ENCODE assay signal across 18 mouse cellular contexts in the genomic region with DNA sequence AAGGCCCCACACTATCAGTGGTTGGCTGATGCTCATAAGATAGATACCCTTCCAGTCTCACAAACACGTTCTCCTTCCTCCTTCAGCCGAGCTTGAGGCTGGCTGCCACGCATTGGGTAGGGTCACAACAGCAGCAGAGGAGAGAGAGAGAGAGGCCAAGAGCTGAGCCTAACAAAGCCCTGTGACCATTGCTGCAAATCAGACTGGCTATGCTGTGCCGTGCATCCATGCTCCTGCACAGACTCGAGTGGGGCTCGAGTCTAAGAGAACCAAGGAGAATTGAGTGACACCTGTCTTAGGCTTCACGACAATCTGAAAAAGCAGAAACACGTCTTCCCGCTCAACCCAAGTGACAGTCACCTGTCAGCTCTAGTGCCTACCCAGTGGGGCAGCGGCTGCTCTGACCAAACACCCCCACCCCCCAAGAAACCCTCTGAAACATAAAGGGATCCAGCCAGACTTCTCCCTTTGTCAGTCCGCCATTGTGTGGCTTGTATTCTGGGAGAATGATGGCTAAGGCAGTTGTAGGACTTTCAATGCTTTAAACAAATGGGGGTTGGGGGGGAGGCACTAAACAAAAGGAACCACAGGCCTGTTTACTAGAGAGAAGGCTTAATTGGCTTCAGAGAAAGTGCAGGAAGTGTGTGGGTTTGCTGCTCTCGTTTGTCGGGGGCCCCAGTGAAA.
A peak's percentile ranks its signal among the peaks of the same experiment; 100 is the strongest.
DNase-seq lines count a peak whose midpoint lies in the region; ATAC-seq lines count a peak whose summit lies in the region.
"Had no signal": no experiment of that assay in that cellular context is flagged by ENCODE, and none has a peak within 500 bp of the region (broad histone marks: within the 10 kb centered on the region; RNA-seq: fewer than 3 reads in every experiment).

No protein-coding gene starts in this region.

- peak overlapping the region; percentile 9; the same call in 1 of the 2 replicates for H3K27ac ChIP-seq in forebrain, embryonic 11.5 days (ENCODE audit: low read depth, low read length)
- no peak overlapping the region for H3K27ac ChIP-seq in forebrain, embryonic 15.5 days (replicated peaks)
- H3K27ac ChIP-seq in neural tube, embryonic 11.5 days (ENCODE audit: low read depth, low read length) = no peak overlapping the region
- no peak overlapping the region for H3K27ac ChIP-seq in neural tube, embryonic 15.5 days (replicated peaks)
- no peak overlapping the region for H3K27ac ChIP-seq in forebrain, embryonic 13.5 days
- H3K27ac ChIP-seq: limb, embryonic 15.5 days; stomach, embryonic 15.5 days had no signal

- ATAC-seq in forebrain, embryonic 11.5 days (replicated peaks; ENCODE audit: low FRiP score) = peak; percentile 81
- no peak for ATAC-seq in forebrain, embryonic 15.5 days (replicated peaks)
- peak; percentile 55; the same call in 1 of the 2 replicates for ATAC-seq in neural tube, embryonic 11.5 days (ENCODE audit: insufficient read depth, low FRiP score, low TSS enrichment)
- no peak for ATAC-seq in neural tube, embryonic 15.5 days (ENCODE audit: low FRiP score)
- ATAC-seq in forebrain, embryonic 13.5 days = peak; percentile 53; the same call in 1 of the 2 replicates

- no peak overlapping the region for H3K4me2 ChIP-seq in forebrain, embryonic 11.5 days (ENCODE audit: low read depth, low read length, severe bottlenecking)
- no peak overlapping the region; the same call in 1 of the 2 replicates for H3K4me2 ChIP-seq in forebrain, embryonic 15.5 days (replicated peaks)
- H3K4me2 ChIP-seq in neural tube, embryonic 11.5 days (ENCODE audit: low read depth) = no peak overlapping the region
- H3K4me2 ChIP-seq in neural tube, embryonic 15.5 days = no peak overlapping the region
- peak overlapping the region; percentile 34 for H3K4me2 ChIP-seq in forebrain, embryonic 13.5 days
- H3K4me2 ChIP-seq: limb, embryonic 15.5 days; lung, embryonic 14.5 days; stomach, embryonic 15.5 days had no signal

- no peaks in the 10 kb centered on the region for H3K36me3 ChIP-seq in forebrain, embryonic 11.5 days (ENCODE audit: control insufficient read depth, insufficient read depth, low read length)
- no peaks in the 10 kb centered on the region for H3K36me3 ChIP-seq in forebrain, embryonic 15.5 days
- H3K36me3 ChIP-seq in neural tube, embryonic 11.5 days (ENCODE audit: control insufficient read depth, insufficient read depth, low read length) = no peaks in the 10 kb centered on the region
- H3K36me3 ChIP-seq in neural tube, embryonic 15.5 days = no peaks in the 10 kb centered on the region
- H3K36me3 ChIP-seq in forebrain, embryonic 13.5 days (ENCODE audit: poor library complexity, severe bottlenecking) = no peaks in the 10 kb centered on the region
- H3K36me3 ChIP-seq: limb, embryonic 15.5 days; stomach, embryonic 15.5 days had no signal

- peak; percentile 76 for DNase-seq in forebrain, embryonic 11.5 days (ENCODE audit: low spot score)
- DNase-seq in neural tube, embryonic 11.5 days (ENCODE audit: low spot score) = peak; percentile 49
- DNase-seq in thymus, postnatal 25 days = peak; percentile 34
- no peak for DNase-seq in adrenal gland, postnatal 4 days (ENCODE audit: low spot score in 2 of 2)
- no peak for DNase-seq in urinary bladder, adult 18-20 months (ENCODE audit: low spot score in 2 of 2)
- DNase-seq: cerebellum, postnatal 14 days; heart, adult 18-20 months; heart, postnatal 14 days; kidney, adult 18-20 months; kidney, postnatal 4 days; lung, embryonic 14.5 days; right cerebral cortex, postnatal 4 days had no signal

- no peak overlapping the region for H3K4me3 ChIP-seq in forebrain, embryonic 11.5 days (ENCODE audit: low read depth, low read length)
- H3K4me3 ChIP-seq in forebrain, embryonic 15.5 days = no peak overlapping the region
- no peak overlapping the region for H3K4me3 ChIP-seq in neural tube, embryonic 11.5 days (ENCODE audit: low read depth, low read length)
- no peak overlapping the region for H3K4me3 ChIP-seq in neural tube, embryonic 15.5 days (replicated peaks)
- no peak overlapping the region for H3K4me3 ChIP-seq in forebrain, embryonic 13.5 days
- H3K4me3 ChIP-seq: limb, embryonic 15.5 days; megakaryocyte, embryonic 14.5 days; stomach, embryonic 15.5 days had no signal

- H3K9me3 ChIP-seq in forebrain, embryonic 11.5 days (ENCODE audit: control insufficient read depth, low read length) = no peaks in the 10 kb centered on the region
- H3K9me3 ChIP-seq in forebrain, embryonic 15.5 days = no peaks in the 10 kb centered on the region
- H3K9me3 ChIP-seq in neural tube, embryonic 11.5 days (ENCODE audit: control insufficient read depth, low read length) = no peaks in the 10 kb centered on the region
- H3K9me3 ChIP-seq in neural tube, embryonic 15.5 days (replicated peaks) = no peaks in the 10 kb centered on the region
- no peaks in the 10 kb centered on the region for H3K9me3 ChIP-seq in forebrain, embryonic 13.5 days (replicated peaks)
- H3K9me3 ChIP-seq: limb, embryonic 15.5 days; megakaryocyte, embryonic 14.5 days; stomach, embryonic 15.5 days had no signal

- no peaks in the 10 kb centered on the region for H3K27me3 ChIP-seq in forebrain, embryonic 11.5 days (ENCODE audit: control insufficient read depth, insufficient read depth, low read length)
- H3K27me3 ChIP-seq in forebrain, embryonic 15.5 days = no peaks in the 10 kb centered on the region
- H3K27me3 ChIP-seq in neural tube, embryonic 11.5 days (ENCODE audit: control insufficient read depth, insufficient read depth, low read length) = no peaks in the 10 kb centered on the region
- no peaks in the 10 kb centered on the region for H3K27me3 ChIP-seq in neural tube, embryonic 15.5 days (replicated peaks)
- 0 out of 2 replicates have a peak, but pooled peaks cover 4% of the 10 kb centered on the region for H3K27me3 ChIP-seq in forebrain, embryonic 13.5 days
- H3K27me3 ChIP-seq: limb, embryonic 15.5 days; megakaryocyte, embryonic 14.5 days; stomach, embryonic 15.5 days had no signal

- H3K4me1 ChIP-seq in forebrain, embryonic 11.5 days (replicated peaks; ENCODE audit: control insufficient read depth, insufficient read depth, low read length) = peaks cover 16% of the 10 kb centered on the region
- H3K4me1 ChIP-seq in forebrain, embryonic 15.5 days = peaks cover 10% of the 10 kb centered on the region
- peaks cover 6% of the 10 kb centered on the region for H3K4me1 ChIP-seq in neural tube, embryonic 11.5 days (ENCODE audit: control insufficient read depth, insufficient read depth, low read length)
- peaks cover 11% of the 10 kb centered on the region; the same call in 1 of the 2 replicates for H3K4me1 ChIP-seq in neural tube, embryonic 15.5 days
- peaks cover 23% of the 10 kb centered on the region for H3K4me1 ChIP-seq in forebrain, embryonic 13.5 days
- H3K4me1 ChIP-seq: limb, embryonic 15.5 days; stomach, embryonic 15.5 days had no signal

- WGBS in forebrain, embryonic 11.5 days = 14% methylated on average over 13 of the region's 13 CpGs
- WGBS in forebrain, embryonic 15.5 days = 6% methylated on average over 13 of the region's 13 CpGs
- 31% methylated on average over 13 of the region's 13 CpGs for WGBS in neural tube, embryonic 11.5 days
- WGBS in neural tube, embryonic 15.5 days = 19% methylated on average over 13 of the region's 13 CpGs
- WGBS in forebrain, embryonic 13.5 days = 5% methylated on average over 13 of the region's 13 CpGs

- peak overlapping the region; percentile 21; the same call in 1 of the 2 replicates for H3K9ac ChIP-seq in forebrain, embryonic 11.5 days (ENCODE audit: low read length)
- H3K9ac ChIP-seq in forebrain, embryonic 15.5 days (replicated peaks) = no peak overlapping the region
- no peak overlapping the region for H3K9ac ChIP-seq in neural tube, embryonic 11.5 days (ENCODE audit: low read length)
- no peak overlapping the region for H3K9ac ChIP-seq in neural tube, embryonic 15.5 days (replicated peaks)
- H3K9ac ChIP-seq in forebrain, embryonic 13.5 days = no peak overlapping the region
- H3K9ac ChIP-seq: limb, embryonic 15.5 days; lung, embryonic 14.5 days; stomach, embryonic 15.5 days had no signal

Comparison
In these comparisons a context has a peak if more than half of its experiments do, and no peak if none do; other contexts are left out.
1. ATAC-seq: peak in forebrain, embryonic 11.5 days (single experiment), neural tube, embryonic 11.5 days (single experiment) and forebrain, embryonic 13.5 days (single experiment); none in forebrain, embryonic 15.5 days (single experiment) and neural tube, embryonic 15.5 days (single experiment).
2. DNase-seq: peak in forebrain, embryonic 11.5 days (single experiment), neural tube, embryonic 11.5 days (single experiment) and thymus, postnatal 25 days (single experiment); none in adrenal gland, postnatal 4 days (0 of 2) and urinary bladder, adult 18-20 months (0 of 2).